Mouse (Mus musculus): Measurements from ENCODE around the gene Fam118a.
A peak's percentile ranks its signal among the peaks of the same experiment; 100 is the strongest.

The Fam118a gene

DNA sequence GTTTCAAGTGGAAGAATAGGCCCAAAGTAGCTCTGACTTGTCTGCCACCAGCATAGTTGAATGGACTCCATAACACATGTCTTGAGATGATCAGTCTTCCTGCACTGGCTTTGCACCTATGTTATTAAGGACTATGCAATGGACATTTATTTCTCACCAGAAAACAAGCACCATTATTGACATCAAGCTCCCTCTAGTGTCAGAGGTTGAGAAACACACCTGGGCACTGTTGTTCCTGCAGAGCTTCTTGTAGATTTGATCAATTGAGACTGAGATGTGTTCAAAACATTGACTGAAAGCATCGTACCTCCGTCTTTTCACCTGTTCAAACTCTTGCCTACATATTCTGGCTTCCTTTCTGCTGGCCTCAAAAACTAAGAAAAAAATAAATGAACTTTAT lies 41.8 kb downstream of the Fam118a start:
- DNase-seq (ENCODE audit: low read depth, low spot score) = peak; percentile 53

DNA sequence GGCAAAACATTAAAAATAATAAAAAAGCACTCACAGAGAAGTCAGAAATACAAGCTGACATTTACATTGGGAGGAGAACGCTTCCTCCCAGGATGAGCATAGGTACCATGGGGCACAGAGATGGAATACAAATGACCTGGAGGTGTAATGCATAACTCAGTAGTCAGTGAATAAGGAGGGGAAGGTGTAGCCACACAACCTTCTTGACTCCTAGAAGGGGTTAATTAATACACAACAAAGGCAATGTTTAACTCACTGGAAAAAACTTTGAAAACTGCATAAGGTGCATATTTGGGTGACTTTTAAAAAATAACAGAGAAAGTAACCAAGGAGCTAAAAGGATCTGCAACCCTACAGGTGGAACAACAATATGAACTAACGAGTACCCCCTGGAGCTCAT lies 43.9 kb downstream of the Fam118a start:
- no peak for DNase-seq (ENCODE audit: low read depth, low spot score)

DNA sequence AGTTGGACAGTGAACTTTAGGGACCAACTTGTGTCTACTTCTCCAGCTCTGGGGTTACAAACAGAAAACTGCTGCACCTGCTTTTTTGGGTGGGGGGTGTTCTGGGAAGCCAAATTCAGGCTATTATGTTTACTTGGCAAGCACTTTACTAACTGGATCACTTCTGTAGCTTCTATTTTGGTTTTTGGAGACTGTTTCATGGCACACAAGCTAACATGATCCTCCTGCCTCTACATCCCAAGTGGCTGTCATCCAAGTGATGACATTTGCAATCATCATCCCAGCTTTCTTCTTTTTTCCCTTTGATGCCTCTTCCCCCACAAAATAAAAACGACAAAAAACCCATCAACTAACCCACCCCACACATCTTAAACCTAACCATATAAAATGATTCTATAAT lies 56.9 kb downstream of the Fam118a start:
- DNase-seq (ENCODE audit: low read depth, low spot score) = no peak

All from ES-CJ7 (cell line).